Mouse (Mus musculus): ENCODE measurements around the gene Hrasls5.

- TF ChIP-seq CTCF (IDR thresholded peaks at IDR 0.05; ENCODE audit: low read depth, low read length) (no peak), POLR2A (IDR thresholded peaks at IDR 0.05; ENCODE audit: borderline replicate concordance, low read depth, low read length) (no peak)
These were observed 44.0 kb upstream of the Hrasls5 start for GRCm38 (mm10) chr19:7568364-7568763.

Data from bone marrow macrophage, adult 2 months (primary cell).